Mouse (Mus musculus) limb, embryonic 14.5 days (tissue): ENCODE measurements around the gene Lrrfip1. TPM values are rescaled to one million over a fixed set of nuclear protein-coding genes. Genes with fewer than 3 reads are reported as not detected.

Source experiments
- ATAC-seq: fragments of 200-750 bp; cut with Nextera tagmentation; 2 replicates; pipeline ENCODE4 v1.8.0; 2017; ENCODE audit warnings: low read depth, moderate number of reproducible peaks, moderate TSS enrichment; ENCODE audit not compliant: low FRiP score
- DNase-seq: peaks from one replicate; pipeline ENCODE4 v3.0.0-alpha.2; 2015; ENCODE audit warnings: low spot score
- H3K27ac ChIP-seq: fragments of 300-500 bp; sonication (generic); replicated peaks from 2 replicates; pipeline ENCODE4 v1.5.1; 2014; ENCODE audit warnings: low read depth, mild to moderate bottlenecking, low read length, moderate library complexity, mixed read lengths
- H3K27me3 ChIP-seq: fragments of 300-500 bp; sonication (generic); 2 replicates; pipeline ENCODE4 v1.6.1; 2014; ENCODE audit warnings: low read length, mixed read lengths; ENCODE audit not compliant: control insufficient read depth, insufficient read depth
- H3K36me3 ChIP-seq: fragments of 300-500 bp; sonication (generic); 2 replicates; pipeline ENCODE4 v1.6.1; 2014; ENCODE audit warnings: mild to moderate bottlenecking, low read length, moderate library complexity, mixed read lengths; ENCODE audit not compliant: control insufficient read depth, insufficient read depth
- H3K4me1 ChIP-seq: fragments of 300-500 bp; sonication (generic); 2 replicates; pipeline ENCODE4 v1.6.1; 2014; ENCODE audit warnings: antibody characterized with exemption, low read length, mixed read lengths; ENCODE audit not compliant: control insufficient read depth, insufficient read depth
- H3K4me2 ChIP-seq: fragments of 300-500 bp; sonication (generic); replicated peaks from 2 replicates; pipeline ENCODE4 v1.6.1; 2014; ENCODE audit warnings: low read depth, mild to moderate bottlenecking, low read length, moderate library complexity; ENCODE audit not compliant: severe bottlenecking
- H3K4me3 ChIP-seq: fragments of 300-500 bp; sonication (generic); replicated peaks from 2 replicates; pipeline ENCODE4 v1.5.1; 2014; ENCODE audit warnings: low read length
- H3K9ac ChIP-seq: fragments of 300-500 bp; sonication (generic); 2 replicates; pipeline ENCODE4 v1.6.1; 2014; ENCODE audit warnings: mild to moderate bottlenecking, low read depth, low read length, moderate library complexity; ENCODE audit not compliant: severe bottlenecking
- H3K9me3 ChIP-seq: fragments of 300-500 bp; sonication (generic); 2 replicates; pipeline ENCODE4 v1.6.1; 2016; ENCODE audit warnings: low read length; ENCODE audit not compliant: control insufficient read depth
- POLR2A ChIP-seq: fragments of 200-500 bp; IDR thresholded peaks from 2 replicates; pipeline ENCODE4 v1.8.0; 2012; ENCODE audit warnings: inconsistent platforms, mild to moderate bottlenecking, moderate library complexity, borderline replicate concordance; ENCODE audit not compliant: insufficient read depth, insufficient read length; ENCODE audit errors: extremely low read depth
- WGBS: fragments of 180-500 bp; shearing (Covaris S2); extraction: QIAGEN DNeasy Blood & Tissue Kit; methylation state at CpG from one replicate; pipeline ENCODE4 v1.1.7; 2014; 5-methylcytosine and 5-hydroxymethylcytosine counted together
- polyA plus RNA-seq, 2 experiments: library from polyadenylated mRNA; depleted of rRNA in 1 of 2; stranded (reverse) in 1 of 2; unstranded in 1 of 2; fragments of >200 nt; fragmentation: Nextera tagmentation in 1 of 2; extraction: Ambion mirVana in 1 of 2; gene quantifications; 2 replicates each; pipeline versions ENCODE4 v1.2.1 to v1.2.3; 2012 to 2014

The Lrrfip1 gene
- 27.6 and 41.6 TPM in 2 replicates for polyA plus RNA-seq (2012; rRNA removed)
- polyA plus RNA-seq (2014; fragmentation: Nextera tagmentation; extraction: Ambion mirVana) = 41.6 and 44.3 TPM in 2 replicates

DNA sequence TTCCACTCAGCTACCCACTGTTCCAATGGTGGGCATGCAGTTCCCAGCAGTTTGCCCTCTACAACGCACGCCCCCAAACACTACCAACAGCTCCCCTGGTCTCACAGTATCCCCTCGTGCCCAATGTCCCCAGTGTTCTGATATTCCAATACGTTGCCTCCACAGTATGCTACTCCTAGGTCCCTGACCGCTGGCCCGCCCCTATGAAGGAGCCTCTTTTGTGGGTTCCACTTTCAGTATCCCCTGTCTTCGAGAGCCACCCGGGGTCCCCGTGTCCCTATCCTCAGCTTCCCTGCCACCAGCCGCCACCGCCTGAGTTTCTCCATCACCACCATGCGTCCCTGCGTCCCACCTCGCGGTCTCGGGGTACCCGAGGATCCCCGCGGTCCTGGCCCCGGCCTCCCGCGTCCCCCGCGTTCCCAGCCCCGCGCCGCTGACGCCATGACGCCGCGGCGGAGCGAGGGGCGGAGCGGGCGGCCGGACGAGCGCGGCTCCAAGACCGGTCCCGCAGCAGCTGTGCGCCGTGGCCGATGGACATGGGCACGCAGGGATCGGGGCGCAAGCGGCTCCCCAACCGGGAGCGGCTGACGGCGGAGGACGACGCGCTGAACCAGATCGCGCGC, at the start of gene Lrrfip1:
Gene Lrrfip1 (plus strand): TSS at position 470 of the 623 bp plus-strand sequence.
- 2% methylated on average over 40 of the region's 59 CpGs for WGBS

GRCm38 (mm10) chr1:90949309-90949708, 49.2 kb upstream of the Lrrfip1 start:
- Histone ChIP-seq H3K9me3 (no peaks in the 10 kb centered on the region), H3K4me2 (no peak overlapping the region), H3K4me3 (no peak overlapping the region), H3K36me3 (no peaks in the 10 kb centered on the region), H3K27me3 (no peaks in the 10 kb centered on the region), H3K4me1 (no peaks in the 10 kb centered on the region), H3K27ac (no peak overlapping the region), H3K9ac (no peak overlapping the region)
- no peak for TF ChIP-seq POLR2A
- ATAC-seq (no peak), DNase-seq (no peak)
- 70% methylated on average over 9 of the region's 9 CpGs for WGBS

More for the DNA sequence above, at the start of gene Lrrfip1:
- Histone ChIP-seq H3K4me3 (peak within 1 kb of the TSS; percentile 73), H3K27me3 (no peaks in the 10 kb centered on the region), H3K9me3 (no peaks in the 10 kb centered on the region), H3K27ac (no peak within 1 kb of the TSS; the same call in 1 of the 2 replicates), H3K9ac (peak within 1 kb of the TSS; percentile 83), H3K4me1 (peaks cover 11% of the 10 kb centered on the region; the same call in 1 of the 2 replicates), H3K36me3 (no peaks in the 10 kb centered on the region), H3K4me2 (peak within 1 kb of the TSS; percentile 98)
- DNase-seq (peak; percentile 17), ATAC-seq (peak; percentile 87)
- TF ChIP-seq POLR2A = 0 out of 2 replicates have a peak, but pooled peaks have one; percentile 50

- no peak overlapping the region for H3K4me3 ChIP-seq
- no peak for TF ChIP-seq POLR2A
- DNase-seq (no peak), ATAC-seq (no peak)
- H3K9ac ChIP-seq = no peak overlapping the region
- no peaks in the 10 kb centered on the region for H3K9me3 ChIP-seq
- no peak overlapping the region for H3K4me2 ChIP-seq
- H3K36me3 ChIP-seq = no peaks in the 10 kb centered on the region
- 71% methylated on average over 7 of the region's 7 CpGs for WGBS
- no peak overlapping the region for H3K27ac ChIP-seq
- no peaks in the 10 kb centered on the region for H3K27me3 ChIP-seq
- H3K4me1 ChIP-seq = no peaks in the 10 kb centered on the region
These were observed 46.9 kb upstream of the Lrrfip1 start for GRCm38 (mm10) chr1:90951670-90952069.

DNA sequence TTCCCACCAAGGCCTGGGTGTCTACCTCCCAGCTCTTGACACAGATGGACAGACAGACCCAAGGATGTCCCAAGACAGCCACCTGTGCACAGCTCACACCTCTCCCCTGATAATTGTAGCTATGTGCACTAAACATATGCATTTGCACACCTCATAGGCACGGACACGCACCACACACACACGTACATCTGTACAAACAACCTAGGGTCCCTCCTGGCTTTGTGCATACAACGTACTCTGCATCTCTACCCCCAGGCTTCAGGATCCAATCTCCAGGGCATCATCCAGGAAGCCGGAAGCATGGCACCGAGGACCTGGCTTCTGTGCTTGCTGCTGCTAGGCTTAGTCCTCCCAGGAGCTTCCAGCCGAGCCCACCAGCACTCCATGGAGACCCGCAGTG, 45.7 kb upstream of the Lrrfip1 start, which contains the start of gene Prlh:
Gene Prlh (plus strand): TSS at position 301 of the 400 bp plus-strand sequence.
- no peak within 1 kb of the TSS for H3K9ac ChIP-seq

DNA sequence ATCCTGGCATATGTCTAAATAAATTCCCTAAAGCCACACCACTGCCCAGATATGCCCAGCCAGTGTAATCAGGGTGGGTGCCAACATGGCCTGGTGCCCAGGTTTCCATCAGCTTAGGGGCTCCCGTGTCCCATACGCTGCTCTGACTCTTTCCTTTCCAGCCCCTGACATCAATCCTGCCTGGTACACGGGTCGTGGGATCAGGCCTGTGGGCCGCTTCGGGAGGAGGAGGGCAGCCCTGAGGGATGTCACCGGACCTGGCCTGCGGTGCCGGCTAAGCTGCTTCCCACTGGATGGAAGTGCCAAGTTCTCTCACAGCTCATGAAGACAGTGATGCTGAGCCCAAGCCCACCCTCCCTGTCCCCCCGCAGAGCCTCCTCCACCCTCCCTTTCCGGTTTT, 44.8 kb upstream of the Lrrfip1 start:
- ATAC-seq (no peak), DNase-seq (no peak)
- H3K36me3 ChIP-seq = no peaks in the 10 kb centered on the region
- no peaks in the 10 kb centered on the region for H3K9me3 ChIP-seq
- H3K4me3 ChIP-seq = no peak overlapping the region
- no peak overlapping the region for H3K27ac ChIP-seq
- H3K4me2 ChIP-seq = no peak overlapping the region
- H3K4me1 ChIP-seq = no peaks in the 10 kb centered on the region
- no peak for TF ChIP-seq POLR2A
- no peaks in the 10 kb centered on the region for H3K27me3 ChIP-seq
- no peak overlapping the region for H3K9ac ChIP-seq
- 51% methylated on average over 11 of the region's 11 CpGs for WGBS

More for the DNA sequence above, 45.7 kb upstream of the Lrrfip1 start, which contains the start of gene Prlh:
- Histone ChIP-seq H3K36me3 (no peaks in the 10 kb centered on the region), H3K27me3 (no peaks in the 10 kb centered on the region), H3K4me1 (no peaks in the 10 kb centered on the region), H3K4me2 (no peak within 1 kb of the TSS), H3K4me3 (no peak within 1 kb of the TSS), H3K9me3 (no peaks in the 10 kb centered on the region), H3K27ac (no peak within 1 kb of the TSS)
- TF ChIP-seq POLR2A = no peak
- WGBS = 89% methylated on average over 8 of the region's 8 CpGs
- DNase-seq = no peak
- ATAC-seq = no peak
